Mouse (Mus musculus): ENCODE data around the gene Ugt1a1. TPM values are rescaled to one million over a fixed set of nuclear protein-coding genes. Genes with fewer than 3 reads are reported as not detected.

Gene Ugt1a1
- total and polyA plus RNA-seq, 2 experiments from 2014 or later = not detected

- H3K27me3 ChIP-seq (ENCODE audit: insufficient read depth, low read length) = no peaks in the 10 kb centered on the region
- no peak overlapping the region for H3K4me3 ChIP-seq (ENCODE audit: low read depth, low read length)
- no peak overlapping the region for H3K27ac ChIP-seq (ENCODE audit: low read depth, low read length)
- ATAC-seq (ENCODE audit: low FRiP score) (peak; percentile 18; the same call in 1 of the 2 replicates), DNase-seq (ENCODE audit: low spot score) (no peak)
- no peak overlapping the region for H3K4me2 ChIP-seq (ENCODE audit: low read depth, low read length, poor library complexity, severe bottlenecking)
- H3K4me1 ChIP-seq (ENCODE audit: insufficient read depth, low read length) = no peaks in the 10 kb centered on the region
- H3K9me3 ChIP-seq (ENCODE audit: low read length) = peaks cover 51% of the 10 kb centered on the region
- no peak for TF ChIP-seq CTCF (IDR thresholded peaks at IDR 0.05)
- H3K9ac ChIP-seq (replicated peaks; ENCODE audit: low read length, poor library complexity, severe bottlenecking) = no peak overlapping the region
- 60% methylated on average over 8 of the region's 8 CpGs for WGBS
- H3K36me3 ChIP-seq (ENCODE audit: insufficient read depth, low read length) = no peaks in the 10 kb centered on the region
Observed at GRCm38 (mm10) chr1:88212341-88213045, 734 bp downstream of the Ugt1a1 start.

- Histone ChIP-seq H3K27ac (ENCODE audit: low read depth, low read length) (no peak overlapping the region), H3K4me3 (ENCODE audit: low read depth, low read length) (no peak overlapping the region), H3K9ac (replicated peaks; ENCODE audit: low read length, poor library complexity, severe bottlenecking) (no peak overlapping the region), H3K27me3 (ENCODE audit: insufficient read depth, low read length) (no peaks in the 10 kb centered on the region), H3K4me1 (ENCODE audit: insufficient read depth, low read length) (no peaks in the 10 kb centered on the region), H3K36me3 (ENCODE audit: insufficient read depth, low read length) (no peaks in the 10 kb centered on the region), H3K4me2 (ENCODE audit: low read depth, low read length, poor library complexity, severe bottlenecking) (no peak overlapping the region), H3K9me3 (ENCODE audit: low read length) (peaks cover 51% of the 10 kb centered on the region)
- ATAC-seq (ENCODE audit: low FRiP score) (no peak), DNase-seq (ENCODE audit: low spot score) (peak; percentile 2)
- TF ChIP-seq CTCF (IDR thresholded peaks at IDR 0.05) = no peak
- 78% methylated on average over 1 of the region's 1 CpGs for WGBS
Observed at GRCm38 (mm10) chr1:88213061-88213460, 1.3 kb downstream of the Ugt1a1 start.

- H3K4me3 ChIP-seq (ENCODE audit: low read depth, low read length) = no peak overlapping the region
- WGBS = 82% methylated on average over 2 of the region's 2 CpGs
- H3K36me3 ChIP-seq (ENCODE audit: insufficient read depth, low read length) = no peaks in the 10 kb centered on the region
- no peaks in the 10 kb centered on the region for H3K4me1 ChIP-seq (ENCODE audit: insufficient read depth, low read length)
- H3K27me3 ChIP-seq (ENCODE audit: insufficient read depth, low read length) = no peaks in the 10 kb centered on the region
- no peak overlapping the region for H3K4me2 ChIP-seq (ENCODE audit: low read depth, low read length, poor library complexity, severe bottlenecking)
- peak; percentile 24 for DNase-seq (ENCODE audit: low spot score)
- peaks cover 51% of the 10 kb centered on the region for H3K9me3 ChIP-seq (ENCODE audit: low read length)
- H3K27ac ChIP-seq (ENCODE audit: low read depth, low read length) = no peak overlapping the region
- no peak overlapping the region for H3K9ac ChIP-seq (replicated peaks; ENCODE audit: low read length, poor library complexity, severe bottlenecking)
- peak; percentile 26; the same call in 1 of the 2 replicates for ATAC-seq (ENCODE audit: low FRiP score)
- no peak for TF ChIP-seq CTCF (IDR thresholded peaks at IDR 0.05)
Observed at GRCm38 (mm10) chr1:88213766-88214461, 2.2 kb downstream of the Ugt1a1 start.

- ATAC-seq (ENCODE audit: low FRiP score) (peak; percentile 15), DNase-seq (ENCODE audit: low spot score) (peak; percentile 12)
- WGBS = 78% methylated on average over 2 of the region's 2 CpGs
- no peak overlapping the region for H3K4me3 ChIP-seq (ENCODE audit: low read depth, low read length)
- no peak overlapping the region for H3K4me2 ChIP-seq (ENCODE audit: low read depth, low read length, poor library complexity, severe bottlenecking)
- TF ChIP-seq CTCF (IDR thresholded peaks at IDR 0.05) = no peak
- H3K9me3 ChIP-seq (ENCODE audit: low read length) = peaks cover 51% of the 10 kb centered on the region
- H3K4me1 ChIP-seq (ENCODE audit: insufficient read depth, low read length) = no peaks in the 10 kb centered on the region
- no peaks in the 10 kb centered on the region for H3K27me3 ChIP-seq (ENCODE audit: insufficient read depth, low read length)
- no peak overlapping the region for H3K9ac ChIP-seq (replicated peaks; ENCODE audit: low read length, poor library complexity, severe bottlenecking)
- H3K27ac ChIP-seq (ENCODE audit: low read depth, low read length) = no peak overlapping the region
- no peaks in the 10 kb centered on the region for H3K36me3 ChIP-seq (ENCODE audit: insufficient read depth, low read length)
Observed at GRCm38 (mm10) chr1:88214462-88214952, 2.7 kb downstream of the Ugt1a1 start.

GRCm38 (mm10) chr1:88215466-88216380 is 4.0 kb downstream of the Ugt1a1 start:
- Histone ChIP-seq H3K4me3 (ENCODE audit: low read depth, low read length) (no peak overlapping the region), H3K27me3 (ENCODE audit: insufficient read depth, low read length) (no peaks in the 10 kb centered on the region), H3K4me1 (ENCODE audit: insufficient read depth, low read length) (no peaks in the 10 kb centered on the region), H3K36me3 (ENCODE audit: insufficient read depth, low read length) (no peaks in the 10 kb centered on the region), H3K27ac (ENCODE audit: low read depth, low read length) (no peak overlapping the region), H3K9me3 (ENCODE audit: low read length) (peaks cover 48% of the 10 kb centered on the region), H3K4me2 (ENCODE audit: low read depth, low read length, poor library complexity, severe bottlenecking) (no peak overlapping the region), H3K9ac (replicated peaks; ENCODE audit: low read length, poor library complexity, severe bottlenecking) (no peak overlapping the region)
- TF ChIP-seq CTCF (IDR thresholded peaks at IDR 0.05) = no peak
- DNase-seq (ENCODE audit: low spot score) (peak; percentile 8), ATAC-seq (ENCODE audit: low FRiP score) (no peak)
- 69% methylated on average over 10 of the region's 10 CpGs for WGBS

All from midbrain, postnatal 0 days (tissue).